22 mouse cellular contexts compared by ENCODE assay signal in the genomic region with DNA sequence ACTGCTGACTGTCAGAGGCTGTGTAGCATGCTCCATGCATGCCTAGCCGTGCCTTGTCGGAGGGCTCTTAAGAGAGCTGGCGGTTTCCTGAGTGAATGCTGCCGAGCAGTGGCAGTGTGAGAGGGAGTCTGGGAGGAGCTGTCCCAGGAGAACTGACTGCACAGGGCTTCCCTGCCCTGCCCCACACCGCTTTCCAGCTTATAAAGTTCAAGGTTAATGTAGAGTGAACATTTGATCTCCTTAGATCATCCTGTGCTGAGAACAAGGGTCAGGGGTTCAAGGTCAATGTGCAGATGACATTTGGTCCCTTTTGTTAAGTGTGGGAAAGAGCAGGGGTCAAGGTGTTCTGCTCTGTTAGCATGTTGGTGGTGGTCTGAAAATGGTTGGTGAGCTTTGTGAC. TPM values are rescaled to one million over a fixed set of nuclear protein-coding genes. Genes with fewer than 3 reads are reported as not detected.
DNase-seq lines count a peak whose midpoint lies in the region; ATAC-seq and TF ChIP-seq lines count a peak whose summit lies in the region.
"Had no signal": no experiment of that assay in that cellular context is flagged by ENCODE, and none has a peak within 500 bp of the region (broad histone marks: within the 10 kb centered on the region; RNA-seq: fewer than 3 reads in every experiment).

No protein-coding gene starts in this region.

- no peaks in the 10 kb centered on the region for H3K9me3 ChIP-seq in heart, postnatal 0 days (replicated peaks; ENCODE audit: control insufficient read depth, low read length)
- H3K9me3 ChIP-seq in E14TG2a.4 (ENCODE audit: low read length), result no peaks in the 10 kb centered on the region
- H3K9me3 ChIP-seq: embryonic facial prominence, embryonic 13.5 days; forebrain, embryonic 12.5 days; heart, embryonic 13.5 days; hindbrain, embryonic 12.5 days had no signal

- WGBS in heart, postnatal 0 days, result 59% methylated on average over 5 of the region's 5 CpGs
- 70% methylated on average over 5 of the region's 5 CpGs for WGBS in heart, adult 2 months

- H3K27me3 ChIP-seq in heart, postnatal 0 days (ENCODE audit: control insufficient read depth, insufficient read depth, low read length), result no peaks in the 10 kb centered on the region
- H3K27me3 ChIP-seq in heart, adult 2 months (ENCODE audit: control insufficient read depth, insufficient read depth, low read length), result no peaks in the 10 kb centered on the region
- no peaks in the 10 kb centered on the region for H3K27me3 ChIP-seq in E14TG2a.4 (ENCODE audit: insufficient read depth, low read length)
- H3K27me3 ChIP-seq: embryonic facial prominence, embryonic 13.5 days; forebrain, embryonic 12.5 days; heart, embryonic 13.5 days; hindbrain, embryonic 12.5 days had no signal

- H3K4me1 ChIP-seq in heart, postnatal 0 days (ENCODE audit: control insufficient read depth, insufficient read depth), result no peaks in the 10 kb centered on the region
- no peaks in the 10 kb centered on the region for H3K4me1 ChIP-seq in heart, adult 2 months (ENCODE audit: control insufficient read depth, insufficient read depth, low read length)
- H3K4me1 ChIP-seq in E14TG2a.4 (replicated peaks; ENCODE audit: low read depth, low read length), result peaks cover 44% of the 10 kb centered on the region
- H3K4me1 ChIP-seq: embryonic facial prominence, embryonic 13.5 days; forebrain, embryonic 12.5 days; hindbrain, embryonic 12.5 days had no signal

- ATAC-seq in heart, postnatal 0 days (ENCODE audit: insufficient read depth, low read depth), result 0 out of 2 replicates have a peak, but pooled peaks have one; percentile 15
- ATAC-seq in cerebellum, adult (ENCODE audit: insufficient number of reproducible peaks, low FRiP score, low TSS enrichment), result no peak
- ATAC-seq: forebrain, embryonic 16.5 days; hindbrain, embryonic 16.5 days; inflammation-experienced regulatory T-cells, adult 6 months; intestine, postnatal 0 days had no signal

- DNase-seq in adrenal gland, adult 2 months, result peak; percentile 52
- no peak for DNase-seq in adrenal gland, postnatal 4 days (ENCODE audit: low spot score in 2 of 2)
- no peak for DNase-seq in heart, postnatal 0 days (ENCODE audit: low spot score)
- no peak for DNase-seq in heart, adult 2 months
- peak; percentile 63 for DNase-seq in ZHBTc4 (ENCODE audit: low read depth, low spot score)
- DNase-seq: cerebellum, adult 18-20 months; cerebellum, adult 9-11 months; cerebellum, postnatal 36 days; gastrocnemius, postnatal 25 days; heart, postnatal 10 days; heart, postnatal 4 days had no signal

- peaks cover 95% of the 10 kb centered on the region for H3K36me3 ChIP-seq in heart, postnatal 0 days (replicated peaks; ENCODE audit: control insufficient read depth, insufficient read depth, low read length)
- H3K36me3 ChIP-seq in heart, adult 2 months (ENCODE audit: control insufficient read depth, insufficient read depth, low read length), result no peaks in the 10 kb centered on the region
- peaks cover 100% of the 10 kb centered on the region for H3K36me3 ChIP-seq in E14TG2a.4 (ENCODE audit: insufficient read depth, low read length)

- H3K4me3 ChIP-seq in heart, postnatal 0 days (ENCODE audit: low read depth, low read length), result no peak overlapping the region
- H3K4me3 ChIP-seq in heart, adult 2 months, result no peak overlapping the region
- H3K4me3 ChIP-seq in E14TG2a.4 (replicated peaks; ENCODE audit: low read length), result no peak overlapping the region
- H3K4me3 ChIP-seq: embryonic facial prominence, embryonic 13.5 days; forebrain, embryonic 12.5 days; gastrocnemius, adult 2 months; heart, embryonic 13.5 days; hindbrain, embryonic 12.5 days had no signal

- no peak for TF ChIP-seq POLR2A in heart, adult 2 months (IDR thresholded peaks at IDR 0.05; ENCODE audit: insufficient read depth, low read depth, low read length)

- H3K9ac ChIP-seq in heart, postnatal 0 days (replicated peaks; ENCODE audit: low read depth, low read length), result no peak overlapping the region
- H3K9ac ChIP-seq in heart, adult 2 months (ENCODE audit: low read depth, low read length), result no peak overlapping the region
- H3K9ac ChIP-seq: forebrain, embryonic 12.5 days; heart, embryonic 13.5 days; hindbrain, embryonic 12.5 days had no signal

- H3K27ac ChIP-seq in heart, postnatal 0 days (ENCODE audit: low read depth), result no peak overlapping the region
- no peak overlapping the region for H3K27ac ChIP-seq in heart, adult 2 months
- H3K27ac ChIP-seq: embryonic facial prominence, embryonic 13.5 days; forebrain, embryonic 12.5 days; gastrocnemius, adult 2 months; heart, embryonic 13.5 days; hindbrain, embryonic 12.5 days had no signal

- intact Hi-C loops in heart, adult 2 months (cut with DNase I), result no loop called here

- TF ChIP-seq CTCF in heart, postnatal 0 days (IDR thresholded peaks at IDR 0.05; ENCODE audit: low read depth), result no peak
- no peak for TF ChIP-seq CTCF in heart, adult 2 months (IDR thresholded peaks at IDR 0.05)
- TF ChIP-seq CTCF in E14TG2a.4 (conservative IDR thresholded peaks at IDR 0.05; ENCODE audit: low read length), result 0 out of 2 replicates have a peak, but pooled peaks have one; percentile 2

- H3K4me2 ChIP-seq in heart, postnatal 0 days (ENCODE audit: low read depth, low read length), result no peak overlapping the region
- H3K4me2 ChIP-seq: embryonic facial prominence, embryonic 13.5 days; forebrain, embryonic 12.5 days; heart, embryonic 13.5 days; hindbrain, embryonic 12.5 days had no signal

- no peak for TF ChIP-seq EP300 in heart, postnatal 0 days (IDR thresholded peaks at IDR 0.05; ENCODE audit: low read depth)
- TF ChIP-seq EP300 in heart, adult 2 months (IDR thresholded peaks at IDR 0.05; ENCODE audit: insufficient read depth, low read depth, low read length), result no peak

- no peaks in the 10 kb centered on the region for H3K79me2 ChIP-seq in heart, adult 2 months (replicated peaks; ENCODE audit: control insufficient read depth, insufficient read depth, low read length)

RNA-seq across cellular contexts. Expression of a gene that starts 29.6 kb away (rescaled TPM):
- total RNA-seq in adrenal gland, adult 2 months (2021), result 10 to 100 TPM; 18.0 to 26.4 TPM
- 16.9 and 18.3 TPM in 2 replicates for polyA plus RNA-seq in adrenal gland, adult 2 months (2012; rRNA removed)
- 10 to 100 TPM; 23.4 to 32.4 TPM for total RNA-seq in adrenal gland, postnatal 4 days (2021)
- 15.1 and 29.8 TPM in 2 replicates for total RNA-seq in heart, postnatal 0 days (2014; rRNA removed; ENCODE audit: low replicate concordance)
- 23.9 and 27.7 TPM in 2 replicates for polyA plus RNA-seq in heart, postnatal 0 days (2015; fragmentation: Nextera tagmentation; extraction: Ambion mirVana)
- total RNA-seq in heart, adult 2 months (2021), result 10 to 100 TPM; 11.1 to 11.5 TPM
- 15.3 and 20.6 TPM in 2 replicates for polyA plus RNA-seq in heart, adult 2 months (2012; rRNA removed)

RNA-seq across cellular contexts. Expression of a gene that starts 36.0 kb away (rescaled TPM):
- 1 to 10 TPM; 6.9 TPM for total RNA-seq in adrenal gland, adult 2 months (2021)
- 7.2 and 8.3 TPM in 2 replicates for polyA plus RNA-seq in adrenal gland, adult 2 months (2012; rRNA removed)
- 10 to 100 TPM; 49.0 to 49.5 TPM for total RNA-seq in adrenal gland, postnatal 4 days (2021)
- total RNA-seq in heart, postnatal 0 days (2014; rRNA removed; ENCODE audit: low replicate concordance), result 199 and 228 TPM in 2 replicates
- 101 and 105 TPM in 2 replicates for polyA plus RNA-seq in heart, postnatal 0 days (2015; fragmentation: Nextera tagmentation; extraction: Ambion mirVana)
- 1 to 10 TPM in 1 of 2 experiments, under 1 TPM in 1; 0.50 to 1.2 TPM for total RNA-seq in heart, adult 2 months (2021)
- polyA plus RNA-seq in heart, adult 2 months (2012; rRNA removed), result 1.5 and 1.6 TPM in 2 replicates
- total RNA-seq: gastrocnemius, adult 2 months had no signal

Comparison
In these comparisons a context has a peak if more than half of its experiments do, and no peak if none do; other contexts are left out.
1. DNase-seq: peak in adrenal gland, adult 2 months (single experiment) and ZHBTc4 (single experiment); none in adrenal gland, postnatal 4 days (0 of 2), heart, postnatal 0 days (single experiment) and heart, adult 2 months (0 of 2).
2. RNA of a gene that starts 36.0 kb away (total RNA-seq): 199 to 228 TPM in heart, postnatal 0 days and 49.0 to 49.5 TPM in adrenal gland, postnatal 4 days; 6.9 TPM in adrenal gland, adult 2 months and 0.50 to 1.2 TPM in heart, adult 2 months; every median in the first group is over 4 times any median in the second.